Mouse (Mus musculus): ENCODE results near the gene Nfib. TPM values are rescaled to one million over a fixed set of nuclear protein-coding genes. Genes with fewer than 3 reads are reported as not detected.

Gene Nfib
- total and polyA plus RNA-seq, 3 experiments: 0.04 to 0.11 (median 0.09) TPM

DNA sequence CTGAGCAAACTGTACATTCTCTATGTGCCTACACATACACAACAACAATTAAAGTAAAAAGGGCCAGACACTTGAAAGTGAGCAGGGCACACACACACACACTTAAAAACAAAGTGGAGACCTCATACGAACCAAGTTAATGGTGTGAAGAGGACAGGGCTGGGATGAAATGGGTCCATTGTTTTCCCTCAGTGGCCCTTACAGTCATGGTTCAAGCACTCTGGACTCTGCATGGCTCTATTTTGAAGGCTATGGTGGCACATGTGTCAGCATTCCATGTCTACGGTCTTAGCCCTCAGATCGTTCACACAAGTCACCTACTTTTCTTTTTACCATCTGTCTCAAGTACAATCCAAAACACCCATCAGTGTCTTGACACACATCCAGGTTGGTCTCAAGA is 28.1 kb upstream of the Nfib start:
- in situ Hi-C loops (cut with MboI; ENCODE audit: low pct_ligation_motif_present, low pct_unique_long_range_greater_than_20kb, low sequenced_read_pairs): no loop called here
- Histone ChIP-seq H3K27ac (ENCODE audit: insufficient read depth, low read depth) (no peak overlapping the region), H3K36me3 (replicated peaks in 1 of 2; ENCODE audit: control insufficient read depth in 1 of 2, insufficient read depth in 1 of 2, low read length in 1 of 2) (no peaks in the 10 kb centered on the region), H3K4me2 (ENCODE audit: insufficient read depth, low read depth, poor library complexity, severe bottlenecking) (no peak overlapping the region), H3K27me3 (replicated peaks) (no peaks in the 10 kb centered on the region), H3K9ac (ENCODE audit: insufficient read depth, low read depth) (no peak overlapping the region), H3K79me2 (replicated peaks; ENCODE audit: control insufficient read depth, extremely low read depth, insufficient read depth, poor library complexity, severe bottlenecking) (no peaks in the 10 kb centered on the region), H3K9me3 (replicated peaks; ENCODE audit: low read length) (no peaks in the 10 kb centered on the region), H3K4me1 (ENCODE audit: control insufficient read depth in 1 of 2, insufficient read depth in 2 of 2) (peaks cover 9 to 23% of the 10 kb centered on the region in 2 experiments; a peak in 3 of 4 replicates), H3K4me3 (replicated peaks in 1 of 3; ENCODE audit: low read depth in 2 of 3, low read length in 2 of 3, poor library complexity in 1 of 3) (no peak overlapping the region)
- no peak for TF ChIP-seq ZMIZ1 (IDR thresholded peaks at IDR 0.05; ENCODE audit: low read depth, low read length)
- TF ChIP-seq ETS1 (conservative IDR thresholded peaks at IDR 0.05; ENCODE audit: low read depth, low read length): no peak
- no peak for TF ChIP-seq GABPA (IDR thresholded peaks at IDR 0.05; ENCODE audit: insufficient replicate concordance, low read depth, low read length)
- TF ChIP-seq CHD2 (IDR thresholded peaks at IDR 0.05; ENCODE audit: low read length): no peak
- TF ChIP-seq NELFE (IDR thresholded peaks at IDR 0.05; ENCODE audit: low read depth, low read length): no peak
- TF ChIP-seq MEF2A (IDR thresholded peaks at IDR 0.05; ENCODE audit: borderline replicate concordance, low read depth, low read length): no peak
- TF ChIP-seq ZKSCAN1 (IDR thresholded peaks at IDR 0.05; ENCODE audit: borderline replicate concordance, low read depth, low read length): no peak
- TF ChIP-seq NRF1 (IDR thresholded peaks at IDR 0.05; ENCODE audit: low read depth, low read length): no peak
- no peak for TF ChIP-seq JUN (IDR thresholded peaks at IDR 0.05; ENCODE audit: insufficient read depth, low read depth, low read length)
- TF ChIP-seq ZNF384 (IDR thresholded peaks at IDR 0.05; ENCODE audit: low read depth, low read length): no peak
- dilution Hi-C loops (cut with MboI; ENCODE audit: extremely low pct_ligation_motif_present, extremely low pct_unique_long_range_greater_than_20kb, low sequenced_read_pairs): no loop called here
- DNase-seq (ENCODE audit: extremely low read depth): no peak

DNA sequence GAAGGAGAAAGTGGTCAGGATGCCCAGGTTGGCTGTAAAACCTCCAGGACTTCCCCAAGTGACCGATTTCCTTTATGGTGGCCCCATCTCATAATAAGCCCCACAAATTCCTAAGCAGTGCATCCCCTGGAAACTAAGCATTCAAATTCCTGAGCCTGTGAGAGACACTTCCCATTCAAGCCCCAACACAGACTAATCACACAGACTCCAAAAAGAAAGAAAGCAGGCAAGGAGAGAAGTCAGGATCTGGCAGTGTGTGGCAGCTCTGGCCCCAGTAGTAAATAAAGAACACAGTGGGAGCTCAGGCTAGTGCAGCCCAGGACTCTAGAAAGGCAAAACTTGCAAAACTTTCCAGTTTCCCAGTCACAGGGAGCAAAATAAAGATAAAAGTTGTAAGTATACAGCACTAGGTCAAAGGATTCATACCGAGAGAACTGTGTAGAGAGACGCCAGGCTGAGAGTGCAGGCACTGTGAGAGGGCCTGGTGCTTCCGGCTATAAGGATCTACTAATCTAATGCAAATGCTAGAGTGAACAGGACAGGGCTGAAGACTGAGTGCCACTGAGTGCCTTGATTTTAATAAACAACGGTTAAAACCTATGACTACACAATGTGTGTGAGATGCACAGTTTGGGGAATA is 24.8 kb upstream of the Nfib start:
- H3K27me3 ChIP-seq (replicated peaks): no peaks in the 10 kb centered on the region
- DNase-seq (ENCODE audit: extremely low read depth): no peak
- H3K27ac ChIP-seq (ENCODE audit: insufficient read depth, low read depth): no peak overlapping the region
- dilution Hi-C loops (cut with MboI; ENCODE audit: extremely low pct_ligation_motif_present, extremely low pct_unique_long_range_greater_than_20kb, low sequenced_read_pairs) (no loop called here), in situ Hi-C loops (cut with MboI; ENCODE audit: low pct_ligation_motif_present, low pct_unique_long_range_greater_than_20kb, low sequenced_read_pairs) (no loop called here)
- H3K4me1 ChIP-seq (ENCODE audit: control insufficient read depth in 1 of 2, insufficient read depth in 2 of 2): peaks cover 3 to 11% of the 10 kb centered on the region in 2 experiments; a peak in 2 of 4 replicates
- no peaks in the 10 kb centered on the region for H3K79me2 ChIP-seq (replicated peaks; ENCODE audit: control insufficient read depth, extremely low read depth, insufficient read depth, poor library complexity, severe bottlenecking)
- no peak overlapping the region for H3K4me2 ChIP-seq (ENCODE audit: insufficient read depth, low read depth, poor library complexity, severe bottlenecking)
- no peaks in the 10 kb centered on the region for H3K9me3 ChIP-seq (replicated peaks; ENCODE audit: low read length)
- no peaks in the 10 kb centered on the region for H3K36me3 ChIP-seq (replicated peaks in 1 of 2; ENCODE audit: control insufficient read depth in 1 of 2, insufficient read depth in 1 of 2, low read length in 1 of 2)
- H3K9ac ChIP-seq (ENCODE audit: insufficient read depth, low read depth): no peak overlapping the region
- no peak overlapping the region for H3K4me3 ChIP-seq (replicated peaks in 1 of 3; ENCODE audit: low read depth in 2 of 3, low read length in 2 of 3, poor library complexity in 1 of 3)
- TF ChIP-seq MAZ (IDR thresholded peaks at IDR 0.05; ENCODE audit: low read depth, low read length) (no peak), HCFC1 (IDR thresholded peaks at IDR 0.05; ENCODE audit: low read depth, low read length) (no peak), MEF2A (IDR thresholded peaks at IDR 0.05; ENCODE audit: borderline replicate concordance, low read depth, low read length) (no peak), ZMIZ1 (IDR thresholded peaks at IDR 0.05; ENCODE audit: low read depth, low read length) (no peak), USF1 (IDR thresholded peaks at IDR 0.05; ENCODE audit: low read depth, low read length) (no peak), MYC (IDR thresholded peaks at IDR 0.05; ENCODE audit: low read depth, low read length) (no peak), TBP (conservative IDR thresholded peaks at IDR 0.05; ENCODE audit: low read depth, low read length) (no peak), EP300 (IDR thresholded peaks at IDR 0.05; ENCODE audit: low read length) (no peak), ETS1 (conservative IDR thresholded peaks at IDR 0.05; ENCODE audit: low read depth, low read length) (no peak), NELFE (IDR thresholded peaks at IDR 0.05; ENCODE audit: low read depth, low read length) (no peak), USF2 (conservative IDR thresholded peaks at IDR 0.05; ENCODE audit: low read depth, low read length) (no peak), IRF4 (IDR thresholded peaks at IDR 0.05; ENCODE audit: low read depth, low read length) (no peak), JUND (conservative IDR thresholded peaks at IDR 0.05; ENCODE audit: low read depth, low read length) (no peak), MAFK (IDR thresholded peaks at IDR 0.05; ENCODE audit: insufficient replicate concordance, low read length) (no peak), CTCF (conservative IDR thresholded peaks at IDR 0.05 in 1 of 2, IDR thresholded peaks at IDR 0.05 in 1 of 2; ENCODE audit: low read depth in 2 of 2, low read length in 2 of 2) (no peak), RCOR1 (conservative IDR thresholded peaks at IDR 0.05; ENCODE audit: low read depth, low read length) (no peak), MXI1 (IDR thresholded peaks at IDR 0.05; ENCODE audit: low read depth, low read length) (no peak), ELF1 (IDR thresholded peaks at IDR 0.05; ENCODE audit: low read depth, low read length) (no peak)

Data from CH12.LX (cell line).